Mouse (Mus musculus) left cerebral cortex, postnatal 36 days (tissue): ENCODE data around the gene Rgl1. TPM values are rescaled to one million over a fixed set of nuclear protein-coding genes. Genes with fewer than 3 reads are reported as not detected.
"Not testable (repeated sequence)": the region's sequence is repeated elsewhere in the genome, so short reads cannot be mapped to it uniquely, and the experiment has no call there.

Experiments used
- DNase-seq, 2 experiments: peaks; one replicate each; pipeline ENCODE4 v3.0.0; 2021 to 2022; ENCODE audit warnings: low spot score in 2 of 2, mixed read lengths in 1 of 2
- intact Hi-C: fragments of 180-260 bp; cut with DNase I; formaldehyde crosslinking; loops from one replicate; pipeline ENCODE4 v1.15.1; 2025
- total RNA-seq, 2 experiments: library from RNA; stranded (reverse); gene quantifications; 2 replicates each; pipeline ENCODE4 v1.2.3; 2021

The Rgl1 gene
- total RNA-seq, 2 experiments from 2014 or later: 112 to 120 TPM

- no peak for DNase-seq
- intact Hi-C loops: no loop called here
These were observed 22.0 kb upstream of the Rgl1 start for GRCm38 (mm10) chr1:152788121-152788660.

- intact Hi-C loops: no loop called here
- no peak for DNase-seq
These were observed 20.8 kb upstream of the Rgl1 start for GRCm38 (mm10) chr1:152786953-152787352.

GRCm38 (mm10) chr1:152785446-152785845, 19.3 kb upstream of the Rgl1 start:
- DNase-seq, intact Hi-C loops: not testable (repeated sequence)

GRCm38 (mm10) chr1:152784620-152785019, 18.5 kb upstream of the Rgl1 start:
- DNase-seq: no peak
- intact Hi-C loops: loop anchor here (5.0 kb wide), 1 partner anchor 53 kb away; no protein-coding TSS in a partner anchor

DNA sequence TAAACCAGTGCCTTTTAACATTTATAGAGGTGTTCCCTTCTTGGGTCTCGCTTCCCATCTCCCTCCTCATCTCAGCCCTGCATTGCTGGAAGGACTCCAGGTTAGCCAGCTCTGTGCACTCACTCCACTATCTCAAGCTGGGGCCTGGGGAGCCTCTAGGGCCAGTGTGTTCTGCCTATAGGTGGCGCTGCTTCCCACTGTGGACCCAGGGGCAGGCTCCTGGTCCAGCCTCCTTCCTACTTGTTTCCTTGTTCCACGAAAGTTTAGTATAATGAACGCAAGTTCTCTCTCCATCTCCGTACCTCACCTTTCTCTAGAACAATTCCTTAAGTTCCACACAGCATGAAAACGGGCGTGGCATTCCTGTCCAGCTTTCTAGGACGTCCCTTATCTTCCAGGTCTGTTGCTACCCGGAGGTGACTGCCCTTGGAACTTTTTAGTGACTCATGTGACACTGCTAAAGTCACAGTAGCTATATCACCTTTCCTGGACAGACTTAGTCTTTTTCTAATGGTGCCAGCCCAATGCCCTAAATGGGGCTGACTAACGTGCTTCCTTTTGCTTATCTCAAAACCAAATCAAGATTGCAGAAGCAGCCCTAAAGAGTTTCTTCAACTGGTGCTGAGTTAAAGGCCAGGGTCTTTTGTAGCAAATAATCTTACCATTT, 13.1 kb upstream of the Rgl1 start:
- peak; percentile 40 to 63 for DNase-seq
- intact Hi-C loops: no loop called here

- intact Hi-C loops, DNase-seq: not testable (repeated sequence)
These were observed 8.4 kb upstream of the Rgl1 start for GRCm38 (mm10) chr1:152774601-152775000.

- intact Hi-C loops: no loop called here
- no peak for DNase-seq
These were observed 4.9 kb upstream of the Rgl1 start for GRCm38 (mm10) chr1:152771016-152771415.

DNA sequence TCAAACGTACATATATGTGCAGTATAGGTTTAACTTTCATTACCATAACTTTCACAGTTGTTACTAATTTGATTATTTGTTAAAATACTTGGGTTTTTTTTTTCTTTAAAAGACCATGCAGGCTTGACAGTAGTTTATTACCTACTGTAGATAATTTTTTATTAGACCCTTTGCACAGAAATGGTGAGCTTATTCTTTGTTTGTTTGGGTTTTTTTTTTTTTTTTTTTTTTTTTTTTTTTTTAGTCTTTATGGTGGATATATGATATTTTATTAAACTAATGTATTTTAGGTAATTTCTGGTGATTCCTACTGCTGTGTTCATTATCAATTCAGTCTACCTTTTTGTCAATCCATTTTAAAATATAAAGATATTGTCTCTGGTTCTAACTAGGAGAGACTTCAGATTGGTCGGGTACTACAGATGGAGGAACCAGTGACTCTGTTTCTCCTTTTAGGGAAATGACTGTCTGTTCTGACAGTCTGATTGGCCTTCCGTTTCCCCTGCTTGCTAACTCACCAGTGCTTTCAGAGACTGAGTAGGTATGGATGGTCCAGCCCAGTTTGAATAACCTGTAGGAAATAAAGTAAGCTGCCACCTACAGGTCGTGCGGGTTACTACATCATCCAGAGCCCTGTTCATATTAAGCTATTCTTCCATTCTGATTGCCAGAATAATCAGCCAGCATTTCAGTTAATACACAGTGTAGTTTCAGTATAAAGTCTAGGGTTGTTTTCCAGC, 1.8 kb upstream of the Rgl1 start:
- peak; percentile 70 to 79 for DNase-seq
- intact Hi-C loops: loop anchor here (2.0 to 10.0 kb wide), 4 partner anchors 49 to 373 kb away; partner anchors contain the start of genes Colgalt2 and Smg7

GRCm38 (mm10) chr1:152766804-152767748, 925 bp upstream of the Rgl1 start:
- intact Hi-C loops: loop anchor here (2.0 to 10.0 kb wide), 4 partner anchors 50 to 372 kb away; partner anchors contain the start of genes Colgalt2 and Smg7
- DNase-seq: peak in 1 of 2 experiments; percentile 40

DNA sequence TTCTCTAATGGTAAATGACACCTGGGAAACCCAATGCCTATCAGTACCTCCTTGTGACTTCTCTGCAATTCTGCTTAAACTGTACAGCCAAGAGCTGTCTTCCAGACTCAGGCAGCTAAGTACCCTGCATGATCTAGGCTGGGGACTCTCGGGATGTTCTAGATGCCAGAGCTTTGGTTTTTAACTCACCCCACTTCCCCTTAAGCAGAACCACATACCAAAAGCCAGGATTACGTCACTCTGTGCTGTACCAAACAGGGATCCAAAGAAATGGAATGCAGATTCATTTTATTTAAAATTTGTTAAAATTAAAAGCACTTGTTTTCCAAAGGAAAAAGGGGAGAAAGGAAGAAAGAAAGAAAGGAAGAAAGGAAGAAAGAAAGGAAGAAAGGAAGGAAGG, 4.4 kb downstream of the Rgl1 start:
- intact Hi-C loops: loop anchor here (10.0 kb wide), 1 partner anchor 367 kb away; the partner anchor contains the start of gene Colgalt2
- no peak for DNase-seq

DNA sequence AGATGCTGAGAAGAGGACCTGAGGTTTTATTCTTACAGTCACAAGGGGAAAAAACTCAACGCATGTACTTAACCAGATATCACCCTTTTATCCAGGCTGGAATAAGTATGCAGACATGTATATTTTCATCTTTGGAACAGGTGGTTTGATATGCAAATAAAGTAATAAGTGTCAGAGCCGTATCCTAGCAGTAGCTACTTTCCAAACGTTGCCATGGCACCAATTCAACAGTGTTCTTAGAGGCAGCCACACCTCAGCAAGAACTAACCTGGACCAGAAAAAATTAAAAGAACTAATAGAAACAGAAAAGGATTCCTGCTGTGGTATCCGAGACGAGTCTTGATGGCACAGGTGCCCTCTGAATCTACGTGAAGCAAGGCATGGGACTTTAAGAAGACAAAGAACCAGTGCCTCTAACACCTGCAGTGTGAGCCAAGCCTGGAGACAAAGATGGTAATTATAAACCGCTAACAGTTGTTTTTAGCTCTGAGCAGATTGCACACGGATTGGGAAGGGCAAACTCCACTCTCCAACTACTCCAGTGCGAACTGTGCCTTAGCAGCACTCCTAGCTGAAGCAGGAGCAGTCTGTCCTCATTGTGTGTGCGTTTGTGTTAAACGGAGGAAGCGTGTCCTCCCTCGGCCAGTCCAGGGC, 15.7 kb downstream of the Rgl1 start, which contains the start of gene Apobec4:
Gene Apobec4 (plus strand): TSS at position 240 of the 654 bp plus-strand sequence.
- intact Hi-C loops: no loop called here
- DNase-seq: peak; percentile 42 to 49

- no peak for DNase-seq
- intact Hi-C loops: no loop called here
These were observed 16.9 kb downstream of the Rgl1 start for GRCm38 (mm10) chr1:152749276-152749675.

GRCm38 (mm10) chr1:152746426-152746825, 19.7 kb downstream of the Rgl1 start:
- DNase-seq: peak; percentile 68 to 79
- intact Hi-C loops: loop anchor here (2.0 kb wide), 1 partner anchor 222 kb away; no protein-coding TSS in a partner anchor

- no peak for DNase-seq
- intact Hi-C loops: no loop called here
These were observed 22.9 kb downstream of the Rgl1 start for GRCm38 (mm10) chr1:152743095-152743826.

GRCm38 (mm10) chr1:152739374-152739773, 26.8 kb downstream of the Rgl1 start:
- DNase-seq: no peak
- intact Hi-C loops: no loop called here

GRCm38 (mm10) chr1:152738793-152739192, 27.4 kb downstream of the Rgl1 start:
- intact Hi-C loops: no loop called here
- DNase-seq: no peak

DNA sequence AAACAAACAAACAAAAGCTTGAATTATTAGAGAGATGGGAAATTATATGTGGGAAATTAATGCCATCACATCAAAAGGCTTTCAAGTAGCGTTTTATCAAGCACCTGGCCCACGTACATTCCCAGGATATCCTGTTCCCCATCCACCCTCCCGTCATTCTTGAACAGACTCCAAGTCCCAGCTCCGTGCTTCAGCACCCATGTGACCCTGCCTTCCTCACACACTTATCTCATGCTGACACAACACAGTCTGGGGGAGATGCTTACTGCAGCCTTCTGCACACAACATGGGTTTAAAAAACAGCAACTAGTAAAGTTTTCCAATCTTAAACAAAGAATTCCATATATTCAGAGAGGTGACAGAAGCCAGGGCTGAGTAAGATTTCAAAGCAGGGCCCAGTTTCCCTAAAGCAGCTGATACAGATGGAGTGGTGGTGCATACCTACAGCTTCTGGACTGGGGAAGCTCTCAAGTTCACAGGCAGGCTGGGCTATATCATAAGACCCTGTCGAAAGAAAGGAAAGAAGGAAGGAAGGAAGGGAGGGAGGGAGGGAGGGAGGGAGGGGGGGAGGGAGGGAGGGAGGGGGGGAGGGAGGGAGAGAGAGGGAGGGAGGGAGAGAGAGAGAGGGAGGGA, 38.4 kb downstream of the Rgl1 start:
- DNase-seq: no peak
- intact Hi-C loops: no loop called here

DNA sequence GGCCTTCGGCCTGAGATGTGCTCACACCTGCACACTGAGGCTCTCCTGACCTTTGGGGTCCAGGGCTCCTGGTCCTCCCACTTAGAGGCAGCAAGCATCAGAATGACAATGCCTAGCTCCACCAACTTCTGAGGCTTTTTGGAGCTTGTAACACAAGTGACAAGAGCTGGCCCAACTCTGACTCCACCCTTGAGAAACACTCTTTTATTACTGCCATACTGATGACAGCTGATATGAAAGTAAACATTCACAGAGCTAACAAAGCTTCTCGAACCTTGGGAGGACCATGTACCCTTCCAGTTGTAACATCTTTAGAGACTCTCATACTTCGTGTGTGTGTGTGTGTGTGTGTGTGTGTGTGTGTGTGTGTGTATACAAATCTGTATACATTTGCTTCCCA, 40.1 kb downstream of the Rgl1 start:
- intact Hi-C loops: no loop called here

More for the DNA sequence above, 40.1 kb downstream of the Rgl1 start:
- DNase-seq: no peak
